Mouse (Mus musculus) MEL (cell line): Measurements from ENCODE around the gene Tpbgl. TPM values are rescaled to one million over a fixed set of nuclear protein-coding genes. Genes with fewer than 3 reads are reported as not detected.

ENCODE experiments used
- DNase-seq: peaks from one replicate; pipeline ENCODE4 v3.0.0; 2011; ENCODE audit warnings: low read depth, low spot score
- H3K27ac ChIP-seq: 2 replicates; pipeline ENCODE4 v1.5.1; 2012; ENCODE audit warnings: low read depth, mild to moderate bottlenecking, control low read depth, low read length, moderate library complexity; ENCODE audit not compliant: control insufficient read depth
- H3K27me3 ChIP-seq, 2 experiments: fragments of 150-350 bp in 1 of 2; sonication (generic) in 1 of 2; 2 replicates each; pipeline ENCODE4 v1.6.1; 2012; ENCODE audit warnings: low read length in 2 of 2, mild to moderate bottlenecking in 2 of 2, improper control_type of control experiment in 1 of 2, moderate library complexity in 1 of 2; ENCODE audit not compliant: insufficient read depth in 2 of 2, control insufficient read depth in 1 of 2
- H3K36me3 ChIP-seq, 2 experiments: 2 replicates each; pipeline ENCODE4 v1.6.1; 2012 to 2014; ENCODE audit warnings: low read length in 2 of 2, improper control_type of control experiment in 1 of 2, inconsistent platforms in 1 of 2, mild to moderate bottlenecking in 1 of 2; ENCODE audit not compliant: insufficient read depth in 2 of 2, control insufficient read depth in 1 of 2
- H3K4me1 ChIP-seq, 2 experiments: fragments of 150-350 bp in 1 of 2; sonication (generic) in 1 of 2; 2 replicates each; pipeline ENCODE4 v1.6.1; 2012; ENCODE audit warnings: low read length in 2 of 2, improper control_type of control experiment in 1 of 2, mild to moderate bottlenecking in 1 of 2; ENCODE audit not compliant: insufficient read depth in 2 of 2, control insufficient read depth in 1 of 2
- H3K4me3 ChIP-seq, 2 experiments: fragments of 150-350 bp in 1 of 2; sonication (generic) in 1 of 2; 2 replicates each; pipeline ENCODE4 v1.5.1; 2012; ENCODE audit warnings: low read depth in 2 of 2, low read length in 2 of 2, mild to moderate bottlenecking in 2 of 2, moderate library complexity in 2 of 2, control low read depth in 1 of 2, improper control_type of control experiment in 1 of 2; ENCODE audit not compliant: control insufficient read depth in 1 of 2, insufficient read depth in 1 of 2
- H3K79me2 ChIP-seq: 2 replicates; pipeline ENCODE4 v1.6.1; 2012; ENCODE audit warnings: mild to moderate bottlenecking, low read length, moderate library complexity; ENCODE audit not compliant: control insufficient read depth, poor library complexity, insufficient read depth
- H3K9ac ChIP-seq: 2 replicates; pipeline ENCODE4 v1.6.1; 2012; ENCODE audit warnings: low read depth, mild to moderate bottlenecking, control low read depth, low read length, moderate library complexity; ENCODE audit not compliant: control insufficient read depth, poor library complexity, severe bottlenecking
- H3K9me3 ChIP-seq: fragments of 150-350 bp; sonication (generic); replicated peaks from 2 replicates; pipeline ENCODE4 v1.6.1; 2012; ENCODE audit warnings: mild to moderate bottlenecking, low read length, improper control_type of control experiment, moderate library complexity; ENCODE audit not compliant: insufficient read depth
- CHD1 ChIP-seq: IDR thresholded peaks from 2 replicates; pipeline ENCODE4 v1.6.1; 2012; ENCODE audit warnings: low read depth, mild to moderate bottlenecking, inconsistent platforms, low read length, improper control_type of control experiment
- E2F4 ChIP-seq: IDR thresholded peaks from 2 replicates; pipeline ENCODE4 v1.6.1; 2011; ENCODE audit warnings: low read depth, low read length, improper control_type of control experiment, borderline replicate concordance
- EP300 ChIP-seq, 2 experiments: IDR thresholded peaks; 2 replicates each; pipeline ENCODE4 v1.6.1; 2011; ENCODE audit warnings: improper control_type of control experiment in 2 of 2, low read length in 2 of 2, low read depth in 1 of 2, mild to moderate bottlenecking in 1 of 2
- GABPA ChIP-seq: IDR thresholded peaks from 2 replicates; pipeline ENCODE4 v1.6.1; 2012; ENCODE audit warnings: low read depth, mild to moderate bottlenecking, inconsistent platforms, low read length, improper control_type of control experiment, moderate library complexity
- MEF2A ChIP-seq: IDR thresholded peaks from 2 replicates; pipeline ENCODE4 v1.6.1; 2014; ENCODE audit warnings: low read depth, mild to moderate bottlenecking, inconsistent platforms, low read length, improper control_type of control experiment; ENCODE audit not compliant: poor library complexity, insufficient replicate concordance, severe bottlenecking; ENCODE audit errors: extremely low read depth
- MXI1 ChIP-seq: IDR thresholded peaks from 2 replicates; pipeline ENCODE4 v1.6.1; 2011; ENCODE audit warnings: mild to moderate bottlenecking, low read depth, low read length, improper control_type of control experiment
- MYB ChIP-seq: IDR thresholded peaks from 2 replicates; pipeline ENCODE4 v1.6.1; 2011; ENCODE audit warnings: mild to moderate bottlenecking, low read depth, low read length, improper control_type of control experiment
- NELFE ChIP-seq: IDR thresholded peaks from 2 replicates; pipeline ENCODE4 v1.6.1; 2011; ENCODE audit warnings: low read depth, low read length, improper control_type of control experiment
- NRF1 ChIP-seq: IDR thresholded peaks from 2 replicates; pipeline ENCODE4 v1.6.1; 2014; ENCODE audit warnings: low read depth, mild to moderate bottlenecking, inconsistent platforms, low read length, improper control_type of control experiment, moderate library complexity; ENCODE audit not compliant: poor library complexity, insufficient read depth, severe bottlenecking
- POLR2AphosphoS2 ChIP-seq: IDR thresholded peaks from 2 replicates; pipeline ENCODE4 v1.6.1; 2011; ENCODE audit warnings: low read length, improper control_type of control experiment
- POLR2AphosphoS5 ChIP-seq: IDR thresholded peaks from 2 replicates; pipeline ENCODE4 v1.6.1; 2012; ENCODE audit warnings: low read depth, borderline replicate concordance, mild to moderate bottlenecking, inconsistent platforms, low read length, moderate library complexity, mixed read lengths
- RCOR1 ChIP-seq: IDR thresholded peaks from 2 replicates; pipeline ENCODE4 v1.6.1; 2012; ENCODE audit warnings: low read depth, mild to moderate bottlenecking, inconsistent platforms, low read length, improper control_type of control experiment
- SIN3A ChIP-seq: IDR thresholded peaks from 2 replicates; pipeline ENCODE4 v1.6.1; 2012; ENCODE audit warnings: low read length, improper control_type of control experiment, inconsistent platforms
- TBP ChIP-seq: IDR thresholded peaks from 2 replicates; pipeline ENCODE4 v1.8.0; 2011; ENCODE audit warnings: low read depth, low read length, improper control_type of control experiment
- TCF12 ChIP-seq: IDR thresholded peaks from 2 replicates; pipeline ENCODE4 v1.6.1; 2014; ENCODE audit warnings: low read depth, mild to moderate bottlenecking, inconsistent platforms, low read length, improper control_type of control experiment, moderate library complexity
- USF2 ChIP-seq, 2 experiments: IDR thresholded peaks; 2 replicates each; pipeline ENCODE4 v1.6.1; 2011 to 2012; ENCODE audit warnings: improper control_type of control experiment in 2 of 2, low read length in 2 of 2, borderline replicate concordance in 1 of 2, inconsistent platforms in 1 of 2, low read depth in 1 of 2, mild to moderate bottlenecking in 1 of 2; ENCODE audit not compliant: insufficient read depth in 1 of 2
- ZC3H11A ChIP-seq: IDR thresholded peaks from 2 replicates; pipeline ENCODE4 v1.6.1; 2012; ENCODE audit warnings: low read depth, mild to moderate bottlenecking, inconsistent platforms, low read length, improper control_type of control experiment
- ZNF384 ChIP-seq: IDR thresholded peaks from 2 replicates; pipeline ENCODE4 v1.6.1; 2012; ENCODE audit warnings: low read depth, mild to moderate bottlenecking, inconsistent platforms, low read length, improper control_type of control experiment
- polyA plus RNA-seq, 2 experiments: library from polyadenylated mRNA; stranded (reverse) in 1 of 2; unstranded in 1 of 2; fragments of >175 nt in 1 of 2; fragments of >200 nt in 1 of 2; gene quantifications; 2 replicates each; pipeline versions ENCODE4 v1.2.1 to v1.2.4; 2012; ENCODE audit warnings: low replicate concordance in 2 of 2, low read depth in 1 of 2; ENCODE audit not compliant: insufficient read length in 2 of 2, insufficient read depth in 1 of 2, missing spikeins in 1 of 2
- total RNA-seq: library from RNA; depleted of rRNA; stranded (reverse); fragments of 300-350 nt; gene quantifications from 2 replicates; pipeline ENCODE4 v1.2.3, GENCODE M21; 2012

Gene Tpbgl
- total and polyA plus RNA-seq, 3 experiments, result not detected

GRCm38 (mm10) chr7:99582867-99583266, 44.0 kb downstream of the Tpbgl start:
- H3K36me3 ChIP-seq, result peaks cover 0 to 3% of the 10 kb centered on the region in 2 experiments; a peak in 1 of 4 replicates
- H3K27me3 ChIP-seq, result no peaks in the 10 kb centered on the region
- no peak overlapping the region for H3K4me3 ChIP-seq

DNA sequence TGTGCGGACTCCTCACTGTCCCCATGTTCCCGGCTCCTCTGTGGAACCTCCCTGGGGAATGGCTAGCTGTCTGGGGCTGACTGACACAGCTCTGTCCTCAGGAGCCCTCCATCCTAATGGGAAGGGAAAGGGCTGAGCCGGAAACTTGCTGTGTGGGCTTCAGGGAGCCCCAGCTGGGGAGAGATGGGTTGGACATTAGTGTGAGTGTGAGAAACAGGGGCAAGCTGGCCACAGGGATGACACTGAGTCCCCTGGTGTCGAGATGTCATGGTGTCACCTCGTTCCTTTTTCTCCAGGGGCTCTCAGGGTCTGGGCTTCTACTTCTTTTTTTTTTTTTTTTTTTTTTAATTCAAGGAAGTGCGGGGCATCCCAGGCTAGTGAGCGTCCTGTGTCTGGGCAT, 44.6 kb downstream of the Tpbgl start:
- Histone ChIP-seq H3K79me2 (no peaks in the 10 kb centered on the region), H3K4me3 (no peak overlapping the region), H3K9ac (no peak overlapping the region), H3K27me3 (no peaks in the 10 kb centered on the region), H3K36me3 (peaks cover 0 to 3% of the 10 kb centered on the region in 2 experiments; a peak in 2 of 4 replicates), H3K9me3 (no peaks in the 10 kb centered on the region), H3K27ac (no peak overlapping the region), H3K4me1 (no peaks in the 10 kb centered on the region)
- DNase-seq, result no peak
- TF ChIP-seq ZNF384 (peak; percentile 47; the same call in 1 of the 2 replicates), MXI1 (no peak), NRF1 (no peak), NELFE (no peak), MYB (no peak), SIN3A (no peak)

More at GRCm38 (mm10) chr7:99582867-99583266, 44.0 kb downstream of the Tpbgl start:
- Histone ChIP-seq H3K4me1 (no peaks in the 10 kb centered on the region), H3K9me3 (no peaks in the 10 kb centered on the region), H3K9ac (no peak overlapping the region), H3K79me2 (no peaks in the 10 kb centered on the region), H3K27ac (no peak overlapping the region)
- TF ChIP-seq POLR2AphosphoS2 (no peak), E2F4 (no peak), USF2 (IDR thresholded peaks at IDR 0.05; ENCODE audit: borderline replicate concordance in 1 of 2, insufficient read depth in 1 of 2, low read depth in 1 of 2, low read length in 2 of 2) (no peak), MEF2A (no peak), GABPA (no peak), ZC3H11A (no peak)
- DNase-seq, result no peak

- Histone ChIP-seq H3K36me3 (peaks cover 0 to 3% of the 10 kb centered on the region in 2 experiments; a peak in 2 of 4 replicates), H3K9ac (no peak overlapping the region), H3K27me3 (no peaks in the 10 kb centered on the region), H3K27ac (no peak overlapping the region), H3K9me3 (no peaks in the 10 kb centered on the region), H3K4me3 (no peak overlapping the region), H3K79me2 (no peaks in the 10 kb centered on the region)
- no peak for DNase-seq
- TF ChIP-seq EP300 (IDR thresholded peaks at IDR 0.05; ENCODE audit: low read depth in 1 of 2, low read length in 2 of 2) (no peak), TBP (no peak), TCF12 (no peak), RCOR1 (no peak), POLR2AphosphoS5 (no peak), CHD1 (no peak), NELFE (no peak), USF2 (IDR thresholded peaks at IDR 0.05; ENCODE audit: borderline replicate concordance in 1 of 2, insufficient read depth in 1 of 2, low read depth in 1 of 2, low read length in 2 of 2) (no peak)
- TF ChIP-seq, all 39 proteins: peak for 0
- H3K4me1 ChIP-seq, result no peaks in the 10 kb centered on the region
Observed at GRCm38 (mm10) chr7:99580247-99580646, 46.7 kb downstream of the Tpbgl start.
